27 mouse cellular contexts compared by ENCODE assay signal in genomic region chr14:28501216-28501878, GRCm38 (mm10). TPM values are rescaled to one million over a fixed set of nuclear protein-coding genes. Genes with fewer than 3 reads are reported as not detected.
A peak's percentile ranks its signal among the peaks of the same experiment; 100 is the strongest.
DNase-seq lines count a peak whose midpoint lies in the region; ATAC-seq and TF ChIP-seq lines count a peak whose summit lies in the region.
"Had no signal": no experiment of that assay in that cellular context is flagged by ENCODE, and none has a peak within 500 bp of the region (broad histone marks: within the 10 kb centered on the region; RNA-seq: fewer than 3 reads in every experiment).

No protein-coding gene starts in this region.

- no peak overlapping the region for H3K9ac ChIP-seq in liver, adult 2 months (ENCODE audit: low read depth, low read length)
- H3K9ac ChIP-seq in liver, embryonic 12.5 days: no peak overlapping the region
- H3K9ac ChIP-seq: hindbrain, embryonic 12.5 days; liver, embryonic 14.5 days; lung, embryonic 15.5 days; stomach, embryonic 15.5 days had no signal

- H3K27ac ChIP-seq in liver, adult 2 months (replicated peaks; ENCODE audit: insufficient read depth, low read depth, low read length): no peak overlapping the region
- no peak overlapping the region for H3K27ac ChIP-seq in liver, embryonic 12.5 days
- H3K27ac ChIP-seq in limb, embryonic 10.5 days: peak overlapping the region; percentile 76
- no peak overlapping the region for H3K27ac ChIP-seq in thymus, adult 2 months (ENCODE audit: control insufficient read depth, insufficient read depth, low read length)
- H3K27ac ChIP-seq: embryonic facial prominence, embryonic 10.5 days; heart, adult 2 months; hindbrain, embryonic 12.5 days; liver, embryonic 14.5 days; lung, embryonic 15.5 days; stomach, embryonic 15.5 days had no signal

- ATAC-seq in liver, embryonic 12.5 days: no peak
- ATAC-seq: forebrain, embryonic 16.5 days; midbrain, embryonic 16.5 days; Patski had no signal

- no peaks in the 10 kb centered on the region for H3K4me1 ChIP-seq in liver, adult 2 months (ENCODE audit: control insufficient read depth, insufficient read depth, low read length)
- no peaks in the 10 kb centered on the region for H3K4me1 ChIP-seq in liver, embryonic 12.5 days
- peaks cover 42% of the 10 kb centered on the region for H3K4me1 ChIP-seq in limb, embryonic 10.5 days
- no peaks in the 10 kb centered on the region for H3K4me1 ChIP-seq in thymus, adult 2 months (replicated peaks; ENCODE audit: control insufficient read depth, insufficient read depth, low read length)
- H3K4me1 ChIP-seq: stomach, embryonic 15.5 days had no signal

- H3K79me2 ChIP-seq in liver, adult 2 months (ENCODE audit: control insufficient read depth, insufficient read depth, low read length): no peaks in the 10 kb centered on the region

- no peak overlapping the region for H3K4me2 ChIP-seq in liver, embryonic 12.5 days
- H3K4me2 ChIP-seq: hindbrain, embryonic 12.5 days; lung, embryonic 15.5 days; stomach, embryonic 15.5 days had no signal

- H3K9me3 ChIP-seq in liver, embryonic 12.5 days (replicated peaks): no peaks in the 10 kb centered on the region
- no peaks in the 10 kb centered on the region for H3K9me3 ChIP-seq in limb, embryonic 10.5 days (replicated peaks)
- H3K9me3 ChIP-seq: embryonic facial prominence, embryonic 10.5 days; hindbrain, embryonic 12.5 days; lung, embryonic 15.5 days; stomach, embryonic 15.5 days had no signal

- peak; percentile 7 for DNase-seq in adrenal gland, postnatal 10 days
- no peak for DNase-seq in adrenal gland, adult 18-20 months (ENCODE audit: low spot score in 2 of 2)
- DNase-seq in liver, adult 2 months (ENCODE audit: extremely low read depth, low read depth, low spot score): peak; percentile 62
- no peak for DNase-seq in limb, embryonic 10.5 days (ENCODE audit: low spot score)
- DNase-seq in B cell, adult 2 months: no peak
- no peak for DNase-seq in thymus, adult 2 months
- DNase-seq: cerebellum, adult 11-12 months; cerebellum, postnatal 10 days; gastrocnemius, postnatal 14 days; heart, adult 2 months; kidney, adult 9 months; kidney, postnatal 4 days; layer of hippocampus, adult 9-11 months; lung, postnatal 4 days; thymus, adult 18-20 months; thymus, postnatal 4 days had no signal

- H3K36me3 ChIP-seq in liver, adult 2 months (ENCODE audit: control insufficient read depth, insufficient read depth, low read length): no peaks in the 10 kb centered on the region
- H3K36me3 ChIP-seq in liver, embryonic 12.5 days: no peaks in the 10 kb centered on the region
- no peaks in the 10 kb centered on the region for H3K36me3 ChIP-seq in limb, embryonic 10.5 days
- no peaks in the 10 kb centered on the region for H3K36me3 ChIP-seq in thymus, adult 2 months (ENCODE audit: control insufficient read depth, insufficient read depth, low read length)
- H3K36me3 ChIP-seq: embryonic facial prominence, embryonic 10.5 days; hindbrain, embryonic 12.5 days; lung, embryonic 15.5 days; stomach, embryonic 15.5 days had no signal

- TF ChIP-seq POLR2A in liver, adult 2 months (IDR thresholded peaks at IDR 0.05; ENCODE audit: extremely low read depth, insufficient read depth, low read length): no peak
- no peak for TF ChIP-seq POLR2A in thymus, adult 2 months (IDR thresholded peaks at IDR 0.05; ENCODE audit: control insufficient read depth, extremely low read depth, insufficient read depth, low read length, poor library complexity)

- H3K27me3 ChIP-seq in liver, adult 2 months (ENCODE audit: control insufficient read depth, insufficient read depth, low read length): 0 out of 2 replicates have a peak, but pooled peaks cover 3% of the 10 kb centered on the region
- H3K27me3 ChIP-seq in liver, embryonic 12.5 days (replicated peaks): peaks cover 68% of the 10 kb centered on the region
- H3K27me3 ChIP-seq in limb, embryonic 10.5 days (ENCODE audit: low read depth, poor library complexity, severe bottlenecking): peaks cover 20% of the 10 kb centered on the region
- no peaks in the 10 kb centered on the region; the same call in 1 of the 2 replicates for H3K27me3 ChIP-seq in thymus, adult 2 months (ENCODE audit: control insufficient read depth, insufficient read depth, low read length)
- H3K27me3 ChIP-seq: Patski had no signal

- no peak for TF ChIP-seq CTCF in liver, adult 2 months (IDR thresholded peaks at IDR 0.05; ENCODE audit: low read depth, low read length)
- no peak for TF ChIP-seq CTCF in thymus, adult 2 months (IDR thresholded peaks at IDR 0.05; ENCODE audit: borderline replicate concordance, control insufficient read depth, extremely low read depth, insufficient read depth, low read length, poor library complexity)

- no peak overlapping the region for H3K4me3 ChIP-seq in liver, adult 2 months (ENCODE audit: insufficient read depth, low read depth, low read length)
- no peak overlapping the region for H3K4me3 ChIP-seq in liver, embryonic 12.5 days
- no peak overlapping the region for H3K4me3 ChIP-seq in limb, embryonic 10.5 days
- H3K4me3 ChIP-seq in thymus, adult 2 months (ENCODE audit: control insufficient read depth, insufficient read depth, low read length): no peak overlapping the region
- H3K4me3 ChIP-seq: embryonic facial prominence, embryonic 10.5 days; heart, adult 2 months; hindbrain, embryonic 12.5 days; lung, embryonic 15.5 days; stomach, embryonic 15.5 days had no signal

- WGBS in liver, adult 2 months: 40% methylated on average over 12 of the region's 12 CpGs
- WGBS in liver, embryonic 12.5 days (ENCODE audit: insufficient replicate concordance): 60% methylated on average over 12 of the region's 12 CpGs
- WGBS in limb, embryonic 10.5 days: 32% methylated on average over 12 of the region's 12 CpGs
- 75% methylated on average over 12 of the region's 12 CpGs for WGBS in thymus, adult 2 months

RNA-seq across cellular contexts. Expression of gene Wnt5a, which starts 3.2 kb away (rescaled TPM):
- 10 to 100 TPM; 18.7 to 24.8 TPM for total RNA-seq in adrenal gland, postnatal 10 days (2021)
- total RNA-seq in adrenal gland, adult 18-20 months (2021): 10 to 100 TPM; 29.2 to 37.4 TPM
- total RNA-seq in liver, adult 2 months (2014; rRNA removed): 0.40 and 0.46 TPM in 2 replicates
- polyA plus RNA-seq in liver, adult 2 months (2012; rRNA removed): 1.5 and 3.5 TPM in 2 replicates
- polyA plus RNA-seq in liver, embryonic 12.5 days (2016; fragmentation: Nextera tagmentation; extraction: Ambion mirVana): 0.57 and 0.59 TPM in 2 replicates
- 64.8 and 91.9 TPM in 2 replicates for polyA plus RNA-seq in limb, embryonic 10.5 days (2016; fragmentation: Nextera tagmentation; extraction: Ambion mirVana)
- 1.2 and 1.8 TPM in 2 replicates for polyA plus RNA-seq in thymus, adult 2 months (2012; rRNA removed)
- total RNA-seq: megakaryocyte-erythroid progenitor cell, adult 5-6 weeks; neutrophil, adult 5-6 weeks had no signal

Comparison
In these comparisons a context has a peak if more than half of its experiments do, and no peak if none do; other contexts are left out.
1. DNase-seq: peak in adrenal gland, postnatal 10 days (single experiment) and liver, adult 2 months (single experiment); none in adrenal gland, adult 18-20 months (0 of 2), limb, embryonic 10.5 days (single experiment), B cell, adult 2 months (0 of 2) and thymus, adult 2 months (single experiment).
2. RNA of gene Wnt5a, which starts 3.2 kb away (polyA plus RNA-seq): 64.8 to 91.9 TPM in limb, embryonic 10.5 days; 1.2 to 1.8 TPM in thymus, adult 2 months, 1.5 to 3.5 TPM in liver, adult 2 months and 0.57 to 0.59 TPM in liver, embryonic 12.5 days; every median in the first group is over 10 times any median in the second.